Mouse (Mus musculus) hindbrain, embryonic 15.5 days (tissue): Measurements from ENCODE around the gene Srsf5. TPM values are rescaled to one million over a fixed set of nuclear protein-coding genes. Genes with fewer than 3 reads are reported as not detected.

Experiments
- ATAC-seq: fragments of 200-750 bp; cut with Nextera tagmentation; 2 replicates; pipeline ENCODE4 v1.8.0; 2017; ENCODE audit warnings: low read depth, moderate number of reproducible peaks, moderate TSS enrichment; ENCODE audit not compliant: low FRiP score
- H3K27ac ChIP-seq: fragments of 300-500 bp; sonication (generic); replicated peaks from 2 replicates; pipeline ENCODE4 v1.5.1; 2015; ENCODE audit warnings: mild to moderate bottlenecking, inconsistent platforms
- H3K27me3 ChIP-seq: fragments of 300-500 bp; sonication (generic); 2 replicates; pipeline ENCODE4 v1.6.1; 2015; ENCODE audit warnings: control low read depth, inconsistent platforms
- H3K36me3 ChIP-seq: fragments of 300-500 bp; sonication (generic); 2 replicates; pipeline ENCODE4 v1.6.1; 2015; ENCODE audit warnings: control low read depth, inconsistent platforms
- H3K4me1 ChIP-seq: fragments of 300-500 bp; sonication (generic); replicated peaks from 2 replicates; pipeline ENCODE4 v1.6.1; 2015; ENCODE audit warnings: control low read depth, inconsistent platforms
- H3K4me2 ChIP-seq: fragments of 300-500 bp; sonication (generic); 2 replicates; pipeline ENCODE4 v1.6.1; 2015; ENCODE audit warnings: moderate library complexity, mild to moderate bottlenecking, inconsistent platforms
- H3K4me3 ChIP-seq: fragments of 300-500 bp; sonication (generic); 2 replicates; pipeline ENCODE4 v1.5.1; 2015; ENCODE audit warnings: mild to moderate bottlenecking, inconsistent platforms
- H3K9ac ChIP-seq: fragments of 300-500 bp; sonication (generic); 2 replicates; pipeline ENCODE4 v1.6.1; 2015; ENCODE audit warnings: inconsistent platforms
- H3K9me3 ChIP-seq: fragments of 300-500 bp; sonication (generic); 2 replicates; pipeline ENCODE4 v1.6.1; 2016; ENCODE audit warnings: control low read depth, inconsistent platforms
- WGBS: fragments of 180-500 bp; shearing (Covaris S2); methylation state at CpG from one replicate; pipeline ENCODE4 v1.1.7; 2015; 5-methylcytosine and 5-hydroxymethylcytosine counted together
- polyA plus RNA-seq: library from polyadenylated mRNA; unstranded; fragments of >200 nt; fragmentation: Nextera tagmentation; extraction: Ambion mirVana; gene quantifications from 2 replicates; pipeline ENCODE4 v1.2.1, GENCODE M21; 2015

The Srsf5 gene
- polyA plus RNA-seq, 1 experiment from 2014 or later, result 393 TPM

GRCm38 (mm10) chr12:80982326-80982725, 37.0 kb downstream of the Srsf5 start:
- ATAC-seq, result no peak
- WGBS, result 1% methylated on average over 7 of the region's 7 CpGs
- Histone ChIP-seq H3K27me3 (no peaks in the 10 kb centered on the region), H3K4me1 (no peaks in the 10 kb centered on the region), H3K36me3 (no peaks in the 10 kb centered on the region), H3K9me3 (no peaks in the 10 kb centered on the region), H3K4me3 (no peak overlapping the region), H3K27ac (no peak overlapping the region), H3K4me2 (no peak overlapping the region), H3K9ac (no peak overlapping the region)

GRCm38 (mm10) chr12:80983695-80984094, 38.4 kb downstream of the Srsf5 start:
- no peak overlapping the region for H3K4me2 ChIP-seq
- no peaks in the 10 kb centered on the region for H3K36me3 ChIP-seq
- H3K4me1 ChIP-seq, result no peaks in the 10 kb centered on the region
- no peak for ATAC-seq
- H3K27me3 ChIP-seq, result no peaks in the 10 kb centered on the region
- no peaks in the 10 kb centered on the region for H3K9me3 ChIP-seq
- H3K9ac ChIP-seq, result no peak overlapping the region
- WGBS, result 71% methylated on average over 9 of the region's 9 CpGs
- H3K4me3 ChIP-seq, result no peak overlapping the region
- H3K27ac ChIP-seq, result no peak overlapping the region

GRCm38 (mm10) chr12:80986628-80987027, 41.3 kb downstream of the Srsf5 start:
- no peak overlapping the region for H3K27ac ChIP-seq
- no peak overlapping the region for H3K4me3 ChIP-seq
- H3K9ac ChIP-seq, result no peak overlapping the region
- ATAC-seq, result no peak
- 86% methylated on average over 4 of the region's 4 CpGs for WGBS
- no peaks in the 10 kb centered on the region for H3K27me3 ChIP-seq
- no peaks in the 10 kb centered on the region for H3K9me3 ChIP-seq
- H3K4me1 ChIP-seq, result no peaks in the 10 kb centered on the region
- H3K36me3 ChIP-seq, result no peaks in the 10 kb centered on the region
- no peak overlapping the region for H3K4me2 ChIP-seq

GRCm38 (mm10) chr12:80988286-80988685, 43.0 kb downstream of the Srsf5 start:
- ATAC-seq, result no peak
- 89% methylated on average over 3 of the region's 3 CpGs for WGBS

GRCm38 (mm10) chr12:80990901-80991445, 45.7 kb downstream of the Srsf5 start:
- no peak overlapping the region for H3K9ac ChIP-seq
- no peaks in the 10 kb centered on the region for H3K9me3 ChIP-seq
- H3K27me3 ChIP-seq, result no peaks in the 10 kb centered on the region
- ATAC-seq, result no peak
- no peak overlapping the region for H3K4me2 ChIP-seq
- WGBS, result 33% methylated on average over 13 of the region's 13 CpGs
- no peak overlapping the region for H3K27ac ChIP-seq
- no peaks in the 10 kb centered on the region for H3K4me1 ChIP-seq
- no peaks in the 10 kb centered on the region for H3K36me3 ChIP-seq
- no peak overlapping the region for H3K4me3 ChIP-seq

More at GRCm38 (mm10) chr12:80988286-80988685, 43.0 kb downstream of the Srsf5 start:
- Histone ChIP-seq H3K9me3 (no peaks in the 10 kb centered on the region), H3K4me2 (no peak overlapping the region), H3K9ac (no peak overlapping the region), H3K27me3 (no peaks in the 10 kb centered on the region), H3K4me3 (no peak overlapping the region), H3K4me1 (no peaks in the 10 kb centered on the region), H3K27ac (no peak overlapping the region), H3K36me3 (no peaks in the 10 kb centered on the region)

GRCm38 (mm10) chr12:80991806-80992205, 46.5 kb downstream of the Srsf5 start:
- no peaks in the 10 kb centered on the region for H3K27me3 ChIP-seq
- no peaks in the 10 kb centered on the region for H3K4me1 ChIP-seq
- H3K4me3 ChIP-seq, result no peak overlapping the region
- no peak for ATAC-seq
- no peaks in the 10 kb centered on the region for H3K9me3 ChIP-seq
- 81% methylated on average over 10 of the region's 10 CpGs for WGBS
- H3K4me2 ChIP-seq, result no peak overlapping the region
- H3K9ac ChIP-seq, result no peak overlapping the region
- no peak overlapping the region for H3K27ac ChIP-seq
- no peaks in the 10 kb centered on the region for H3K36me3 ChIP-seq

DNA sequence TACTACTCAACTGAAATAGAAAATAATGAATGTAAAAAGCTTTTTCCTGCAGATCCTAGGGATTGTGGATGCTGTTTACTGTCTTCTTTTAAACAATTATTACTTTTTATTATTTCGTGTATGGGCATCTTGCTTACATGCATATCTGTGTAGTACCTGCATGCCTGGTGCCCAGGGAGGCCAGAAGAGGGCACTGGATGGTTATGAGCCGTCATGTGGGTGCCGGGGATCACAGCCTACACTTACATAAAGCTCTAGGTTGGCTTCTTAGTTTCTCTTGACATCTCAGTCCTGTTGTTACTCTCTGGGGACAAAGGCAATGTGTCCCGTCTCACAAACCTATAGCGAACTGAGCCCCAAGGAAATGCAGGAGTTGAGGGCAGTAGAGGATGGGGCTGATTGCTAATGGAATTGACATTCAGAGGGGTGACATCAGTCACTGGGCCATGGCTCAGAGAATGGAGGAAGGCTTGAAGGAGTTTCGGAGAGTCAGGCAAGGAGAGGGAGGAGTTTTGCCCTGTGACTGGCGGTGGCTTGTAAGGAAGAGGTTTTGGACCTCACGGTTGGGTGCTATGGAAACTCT, 47.3 kb downstream of the Srsf5 start:
- no peak overlapping the region for H3K4me2 ChIP-seq
- H3K4me3 ChIP-seq, result no peak overlapping the region
- no peaks in the 10 kb centered on the region for H3K27me3 ChIP-seq
- no peaks in the 10 kb centered on the region for H3K36me3 ChIP-seq
- WGBS, result 80% methylated on average over 8 of the region's 8 CpGs
- no peak overlapping the region for H3K9ac ChIP-seq
- H3K27ac ChIP-seq, result no peak overlapping the region
- no peaks in the 10 kb centered on the region for H3K9me3 ChIP-seq
- no peak for ATAC-seq
- H3K4me1 ChIP-seq, result no peaks in the 10 kb centered on the region

- no peak overlapping the region for H3K9ac ChIP-seq
- no peak for ATAC-seq
- H3K27ac ChIP-seq, result no peak overlapping the region
- H3K36me3 ChIP-seq, result no peaks in the 10 kb centered on the region
- H3K4me3 ChIP-seq, result no peak overlapping the region
- H3K27me3 ChIP-seq, result no peaks in the 10 kb centered on the region
- peaks cover 5% of the 10 kb centered on the region; the same call in 1 of the 2 replicates for H3K4me1 ChIP-seq
- no peak overlapping the region for H3K4me2 ChIP-seq
- H3K9me3 ChIP-seq, result no peaks in the 10 kb centered on the region
- WGBS, result 82% methylated on average over 1 of the region's 1 CpGs
Observed at GRCm38 (mm10) chr12:80993773-80994172, 48.5 kb downstream of the Srsf5 start.

DNA sequence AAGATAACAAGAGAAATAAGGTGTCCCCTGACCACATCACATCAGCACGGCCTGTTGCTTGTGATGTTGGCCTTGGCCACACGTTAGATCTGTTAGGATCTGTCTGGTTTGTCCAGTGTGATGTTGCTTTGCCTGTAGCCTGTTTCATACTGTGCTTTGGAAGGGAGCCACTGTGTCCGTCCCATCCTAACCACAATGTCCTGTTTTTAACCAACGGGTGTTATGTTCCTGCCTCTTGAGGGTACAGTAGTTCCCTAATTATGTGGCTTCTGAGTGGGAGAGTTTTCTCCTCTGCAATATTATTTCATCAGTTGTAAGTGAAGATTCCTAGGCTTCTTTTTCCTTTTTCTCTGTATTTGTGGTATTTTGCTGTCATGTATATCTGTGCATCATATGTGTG, 50.0 kb downstream of the Srsf5 start:
- no peaks in the 10 kb centered on the region for H3K27me3 ChIP-seq
- H3K9me3 ChIP-seq, result no peaks in the 10 kb centered on the region
- no peak overlapping the region for H3K9ac ChIP-seq
- H3K4me2 ChIP-seq, result no peak overlapping the region
- WGBS, result 89% methylated on average over 4 of the region's 4 CpGs
- ATAC-seq, result no peak
- H3K27ac ChIP-seq, result no peak overlapping the region
- H3K4me3 ChIP-seq, result no peak overlapping the region
- H3K4me1 ChIP-seq, result peaks cover 9% of the 10 kb centered on the region; the same call in 1 of the 2 replicates
- H3K36me3 ChIP-seq, result no peaks in the 10 kb centered on the region

GRCm38 (mm10) chr12:80997652-80998051, 52.3 kb downstream of the Srsf5 start:
- peaks cover 9% of the 10 kb centered on the region; the same call in 1 of the 2 replicates for H3K4me1 ChIP-seq
- no peak for ATAC-seq
- H3K9ac ChIP-seq, result no peak overlapping the region
- H3K4me3 ChIP-seq, result no peak overlapping the region
- no peaks in the 10 kb centered on the region for H3K36me3 ChIP-seq
- no peaks in the 10 kb centered on the region for H3K27me3 ChIP-seq
- H3K9me3 ChIP-seq, result no peaks in the 10 kb centered on the region
- 58% methylated on average over 4 of the region's 4 CpGs for WGBS
- H3K4me2 ChIP-seq, result no peak overlapping the region
- no peak overlapping the region for H3K27ac ChIP-seq

DNA sequence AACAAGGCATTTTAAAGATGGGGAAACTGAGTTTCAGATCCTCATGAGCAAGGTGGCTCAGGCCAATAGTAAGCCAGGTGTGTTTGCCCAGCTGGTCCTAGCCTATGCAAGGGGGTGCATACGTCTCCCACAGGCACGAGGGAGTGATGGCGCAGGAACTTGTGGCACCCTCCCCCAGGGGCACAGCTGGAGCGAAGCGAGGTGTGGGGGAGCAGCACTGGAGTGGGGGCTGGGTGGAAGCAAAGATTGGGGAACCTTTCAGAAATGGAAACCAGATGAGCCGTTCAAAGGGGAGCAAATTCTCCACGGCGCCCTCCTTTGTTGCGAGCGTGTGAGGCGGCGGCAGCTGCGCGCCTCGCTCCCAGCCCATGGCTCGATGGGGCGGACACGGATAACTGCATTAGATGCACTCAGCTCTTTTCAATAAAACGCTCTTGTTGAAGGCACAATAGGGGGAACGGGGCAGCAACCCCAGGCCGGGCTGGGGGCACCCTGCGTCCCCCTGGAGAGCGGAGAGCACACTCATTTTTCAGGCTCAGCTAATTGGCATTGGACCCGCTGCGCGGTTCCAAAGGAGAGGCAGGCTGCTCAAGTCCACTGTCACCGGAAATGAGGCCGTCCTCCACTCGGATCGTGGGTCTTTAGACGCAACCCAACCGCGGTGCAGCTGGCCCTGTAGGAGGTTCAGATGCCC, 53.4 kb downstream of the Srsf5 start:
- Histone ChIP-seq H3K27me3 (no peaks in the 10 kb centered on the region), H3K9ac (no peak overlapping the region; the same call in 1 of the 2 replicates), H3K4me3 (peak overlapping the region; percentile 23), H3K4me1 (peaks cover 9% of the 10 kb centered on the region; the same call in 1 of the 2 replicates), H3K36me3 (no peaks in the 10 kb centered on the region), H3K4me2 (peak overlapping the region; percentile 48), H3K9me3 (no peaks in the 10 kb centered on the region), H3K27ac (no peak overlapping the region)
- WGBS, result 2% methylated on average over 33 of the region's 33 CpGs
- no peak for ATAC-seq
